Mouse (Mus musculus) megakaryocyte, adult 5-6 weeks (primary cell): ENCODE results near the gene Amotl1. TPM values are rescaled to one million over a fixed set of nuclear protein-coding genes. Genes with fewer than 3 reads are reported as not detected.
"Not testable (repeated sequence)": the region's sequence is repeated elsewhere in the genome, so short reads cannot be mapped to it uniquely, and the experiment has no call there.

ENCODE experiments used
- ATAC-seq: 2 replicates; pipeline ENCODE4 v1.8.0; 2016; ENCODE audit warnings: mild to moderate bottlenecking, inconsistent platforms; ENCODE audit not compliant: poor library complexity, severe bottlenecking
- total RNA-seq, 2 experiments: library from RNA; stranded (forward) in 1 of 2; stranded (reverse) in 1 of 2; fragments of 153-499, 151-499 nt in 1 of 2; fragments of 221-1000, 200-1000 nt in 1 of 2; gene quantifications; 2 replicates each; pipeline versions ENCODE4 v1.2.3 to v1.2.4; 2015 to 2017

Amotl1 gene
- total RNA-seq (2015) = not detected in 2 replicates
- total RNA-seq (2017) = not detected in 2 replicates

- no peak for ATAC-seq
Measured at GRCm38 (mm10) chr9:14644956-14645355, at the start of gene Amotl1. Gene Amotl1, minus strand, starts transcription at chr9:14645056.

GRCm38 (mm10) chr9:14689376-14690108, 44.7 kb upstream of the Amotl1 start:
- no peak for ATAC-seq

- no peak for ATAC-seq
Measured at GRCm38 (mm10) chr9:14684363-14684762, 39.5 kb upstream of the Amotl1 start.

- no peak for ATAC-seq
Measured at GRCm38 (mm10) chr9:14682741-14683140, 37.9 kb upstream of the Amotl1 start.

GRCm38 (mm10) chr9:14680584-14680983, 35.7 kb upstream of the Amotl1 start:
- no peak for ATAC-seq

GRCm38 (mm10) chr9:14675707-14676691, 31.1 kb upstream of the Amotl1 start:
- ATAC-seq = no peak

GRCm38 (mm10) chr9:14674506-14674905, 29.6 kb upstream of the Amotl1 start:
- no peak for ATAC-seq

- ATAC-seq = no peak
Measured at GRCm38 (mm10) chr9:14673109-14673508, 28.3 kb upstream of the Amotl1 start.

GRCm38 (mm10) chr9:14671965-14672364, 27.1 kb upstream of the Amotl1 start:
- ATAC-seq = not testable (repeated sequence)

- no peak for ATAC-seq
Measured at GRCm38 (mm10) chr9:14668382-14668781, 23.5 kb upstream of the Amotl1 start.

GRCm38 (mm10) chr9:14666071-14666470, 21.2 kb upstream of the Amotl1 start:
- ATAC-seq = no peak

GRCm38 (mm10) chr9:14663591-14663990, 18.7 kb upstream of the Amotl1 start:
- no peak for ATAC-seq

- ATAC-seq = no peak
Measured at GRCm38 (mm10) chr9:14662876-14663275, 18.0 kb upstream of the Amotl1 start.

GRCm38 (mm10) chr9:14662138-14662537, 17.3 kb upstream of the Amotl1 start:
- ATAC-seq = no peak

- ATAC-seq = no peak
Measured at GRCm38 (mm10) chr9:14657926-14658325, 13.1 kb upstream of the Amotl1 start.

- no peak for ATAC-seq
Measured at GRCm38 (mm10) chr9:14654010-14654409, 9.2 kb upstream of the Amotl1 start.

GRCm38 (mm10) chr9:14652761-14653160, 7.9 kb upstream of the Amotl1 start:
- no peak for ATAC-seq

- ATAC-seq = no peak
Measured at GRCm38 (mm10) chr9:14647849-14648248, 3.0 kb upstream of the Amotl1 start.

GRCm38 (mm10) chr9:14646641-14647040, 1.8 kb upstream of the Amotl1 start:
- ATAC-seq = no peak

GRCm38 (mm10) chr9:14646061-14646460, 1.2 kb upstream of the Amotl1 start:
- ATAC-seq = no peak

- ATAC-seq = no peak
Measured at GRCm38 (mm10) chr9:14643328-14643727, 1.5 kb downstream of the Amotl1 start.
